Mouse (Mus musculus) spleen, adult 2 months (tissue): Measurements from ENCODE around the gene Coch. TPM values are rescaled to one million over a fixed set of nuclear protein-coding genes. Genes with fewer than 3 reads are reported as not detected.
"Not testable (repeated sequence)": the region's sequence is repeated elsewhere in the genome, so short reads cannot be mapped to it uniquely, and the experiment has no call there.

ENCODE experiments used
- DNase-seq, 2 experiments: peaks; one replicate each; pipeline versions ENCODE4 v3.0.0 to v3.0.0-alpha.2; 2012 to 2021; ENCODE audit warnings: low spot score in 2 of 2, low read depth in 1 of 2
- H3K27ac ChIP-seq: fragments of 200-500 bp; 2 replicates; pipeline ENCODE4 v1.5.1; 2012; ENCODE audit warnings: low read length, inconsistent platforms; ENCODE audit not compliant: insufficient read depth
- H3K27me3 ChIP-seq: fragments of 200-500 bp; 2 replicates; pipeline ENCODE4 v1.6.1; 2012; ENCODE audit warnings: mild to moderate bottlenecking, moderate library complexity, low read length, inconsistent platforms; ENCODE audit not compliant: control insufficient read depth, insufficient read depth
- H3K36me3 ChIP-seq: fragments of 200-500 bp; 2 replicates; pipeline ENCODE4 v1.6.1; 2012; ENCODE audit warnings: mild to moderate bottlenecking, low read length, inconsistent platforms; ENCODE audit not compliant: control insufficient read depth, insufficient read depth
- H3K4me1 ChIP-seq: fragments of 200-500 bp; 2 replicates; pipeline ENCODE4 v1.6.1; 2011; ENCODE audit warnings: inconsistent platforms; ENCODE audit not compliant: control insufficient read depth, insufficient read depth, insufficient read length
- H3K4me3 ChIP-seq: fragments of 200-500 bp; 2 replicates; pipeline ENCODE4 v1.5.1; 2011; ENCODE audit warnings: mild to moderate bottlenecking, inconsistent platforms; ENCODE audit not compliant: insufficient read depth, insufficient read length; ENCODE audit errors: extremely low read depth
- CTCF ChIP-seq: fragments of 200-500 bp; IDR thresholded peaks from 2 replicates; pipeline ENCODE4 v1.5.1; 2011; ENCODE audit warnings: mild to moderate bottlenecking, inconsistent platforms; ENCODE audit not compliant: insufficient read depth, insufficient read length, insufficient replicate concordance; ENCODE audit errors: extremely low read depth
- POLR2A ChIP-seq: fragments of 200-500 bp; IDR thresholded peaks from 2 replicates; pipeline ENCODE4 v1.6.1; 2011; ENCODE audit warnings: low read depth, low read length, inconsistent platforms
- WGBS: fragments of 180-500 bp; shearing (Covaris S2); methylation state at CpG from one replicate; pipeline ENCODE4 v1.1.7; 2018; 5-methylcytosine and 5-hydroxymethylcytosine counted together
- polyA plus RNA-seq: library from polyadenylated mRNA; depleted of rRNA; stranded (reverse); fragments of >200 nt; gene quantifications from 2 replicates; pipeline ENCODE4 v1.2.3, GENCODE M21; 2012

The Coch gene
- polyA plus RNA-seq, 1 experiment = 449 TPM

DNA sequence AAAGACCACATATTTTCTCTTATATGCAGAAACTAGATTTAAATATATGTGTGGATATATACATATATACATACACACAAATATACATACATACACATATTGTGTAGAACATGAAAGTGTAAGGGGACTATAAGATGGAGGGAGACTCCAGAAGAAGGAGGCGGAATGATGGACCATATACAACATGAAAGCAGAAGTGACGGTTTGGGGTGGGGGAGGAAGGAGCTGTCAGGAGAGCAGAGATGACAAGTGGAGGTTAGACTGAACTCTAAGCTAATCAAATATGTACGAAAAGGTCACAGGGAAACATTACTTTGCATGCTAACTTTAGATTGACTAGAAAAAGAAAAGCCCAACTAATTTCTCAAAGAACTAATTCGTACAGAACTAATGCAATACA, 20.5 kb upstream of the Coch start:
- DNase-seq = no peak
- TF ChIP-seq POLR2A (no peak), CTCF (no peak)
- Histone ChIP-seq H3K27me3 (no peaks in the 10 kb centered on the region), H3K36me3 (no peaks in the 10 kb centered on the region), H3K4me3 (no peak overlapping the region), H3K4me1 (no peaks in the 10 kb centered on the region), H3K27ac (no peak overlapping the region)
- 60% methylated on average over 4 of the region's 4 CpGs for WGBS

DNA sequence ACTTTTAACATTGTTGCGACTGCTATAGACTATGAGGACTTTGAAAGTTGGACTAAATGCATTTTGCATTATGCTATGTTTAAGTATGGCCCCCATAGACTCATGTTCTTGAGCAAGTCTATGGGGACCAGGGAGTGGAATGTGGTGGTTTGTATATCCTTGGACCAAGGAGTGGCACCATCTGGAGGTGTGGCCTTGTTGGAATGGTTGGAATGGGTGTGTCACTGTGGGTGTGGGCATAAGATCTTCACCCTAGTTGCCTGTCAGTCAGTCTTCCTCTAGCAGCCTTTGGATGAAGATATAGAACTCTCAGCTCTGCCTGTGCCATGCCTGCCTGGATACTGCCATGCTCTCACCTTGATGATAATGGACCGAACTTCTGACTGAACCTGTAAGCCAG, 15.3 kb upstream of the Coch start:
- not testable (repeated sequence) for H3K36me3 ChIP-seq, DNase-seq, H3K4me3 ChIP-seq, H3K4me1 ChIP-seq, H3K27ac ChIP-seq, H3K27me3 ChIP-seq
- 86% methylated on average over 2 of the region's 2 CpGs for WGBS

GRCm38 (mm10) chr12:51589263-51589662, 3.9 kb upstream of the Coch start:
- 82% methylated on average over 5 of the region's 5 CpGs for WGBS
- peaks cover 13% of the 10 kb centered on the region for H3K27me3 ChIP-seq
- TF ChIP-seq CTCF (no peak), POLR2A (no peak)

GRCm38 (mm10) chr12:51591921-51592320, 1.2 kb upstream of the Coch start:
- H3K36me3 ChIP-seq = no peaks in the 10 kb centered on the region
- TF ChIP-seq POLR2A (no peak), CTCF (no peak)
- H3K27me3 ChIP-seq = peaks cover 18% of the 10 kb centered on the region
- H3K4me1 ChIP-seq = peaks cover 8% of the 10 kb centered on the region
- H3K4me3 ChIP-seq = no peak overlapping the region
- H3K27ac ChIP-seq = no peak overlapping the region
- no peak for DNase-seq
- WGBS = 49% methylated on average over 8 of the region's 8 CpGs

More at GRCm38 (mm10) chr12:51589263-51589662, 3.9 kb upstream of the Coch start:
- Histone ChIP-seq H3K36me3 (no peaks in the 10 kb centered on the region), H3K4me1 (peaks cover 8% of the 10 kb centered on the region), H3K4me3 (no peak overlapping the region), H3K27ac (no peak overlapping the region)
- DNase-seq = no peak

GRCm38 (mm10) chr12:51592888-51593228, 283 bp upstream of the Coch start:
- TF ChIP-seq POLR2A (no peak), CTCF (no peak)
- peak overlapping the region; percentile 46; the same call in 1 of the 2 replicates for H3K27ac ChIP-seq

DNA sequence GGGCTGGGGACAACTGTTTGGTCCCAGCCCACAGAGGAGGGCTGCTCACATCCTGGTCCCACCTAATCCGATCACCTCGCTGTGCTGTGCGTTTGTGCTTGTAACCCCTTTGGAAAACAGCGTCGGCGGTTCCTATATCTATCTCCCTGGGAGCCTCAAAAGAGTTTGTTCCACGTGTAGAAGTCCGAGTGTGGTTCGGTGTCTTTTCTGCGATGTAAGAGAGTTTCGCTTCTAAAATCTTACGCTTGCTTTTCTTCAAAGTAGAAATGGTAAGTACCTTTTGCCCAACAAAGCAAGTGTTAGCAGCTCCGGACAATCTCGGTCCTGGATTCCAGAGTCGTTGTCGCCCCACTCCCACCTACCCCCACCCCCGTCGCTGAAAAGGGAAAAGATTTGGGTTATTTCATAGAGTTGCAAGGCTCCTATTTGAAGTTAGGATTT, 909 bp downstream of the Coch start:
- Histone ChIP-seq H3K27ac (peak overlapping the region; percentile 40; the same call in 1 of the 2 replicates), H3K4me3 (peak overlapping the region; percentile 55), H3K27me3 (peaks cover 18% of the 10 kb centered on the region), H3K36me3 (no peaks in the 10 kb centered on the region), H3K4me1 (peaks cover 8% of the 10 kb centered on the region)
- TF ChIP-seq POLR2A = no peak
- TF ChIP-seq CTCF = no peak
- no peak for DNase-seq
- 2% methylated on average over 18 of the region's 18 CpGs for WGBS

More at GRCm38 (mm10) chr12:51592888-51593228, 283 bp upstream of the Coch start:
- Histone ChIP-seq H3K4me1 (peaks cover 8% of the 10 kb centered on the region), H3K27me3 (peaks cover 18% of the 10 kb centered on the region), H3K36me3 (no peaks in the 10 kb centered on the region), H3K4me3 (peak overlapping the region; percentile 14; the same call in 1 of the 2 replicates)
- DNase-seq = no peak
- WGBS = under 1% methylated on average over 20 of the region's 21 CpGs

DNA sequence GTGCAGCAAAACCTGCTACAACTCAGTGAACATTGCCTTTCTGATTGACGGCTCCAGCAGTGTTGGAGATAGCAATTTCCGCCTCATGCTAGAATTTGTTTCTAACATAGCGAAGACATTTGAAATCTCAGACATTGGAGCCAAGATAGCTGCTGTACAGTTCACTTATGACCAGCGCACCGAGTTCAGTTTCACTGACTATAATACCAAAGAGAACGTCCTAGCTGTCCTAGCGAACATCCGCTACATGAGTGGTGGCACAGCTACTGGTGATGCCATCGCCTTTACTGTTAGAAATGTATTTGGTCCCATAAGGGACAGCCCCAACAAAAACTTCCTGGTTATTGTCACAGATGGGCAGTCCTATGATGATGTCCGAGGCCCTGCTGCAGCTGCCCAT, 10.2 kb downstream of the Coch start:
- Histone ChIP-seq H3K36me3 (no peaks in the 10 kb centered on the region; the same call in 1 of the 2 replicates), H3K27me3 (no peaks in the 10 kb centered on the region), H3K27ac (no peak overlapping the region), H3K4me1 (no peaks in the 10 kb centered on the region), H3K4me3 (no peak overlapping the region)
- no peak for TF ChIP-seq CTCF
- TF ChIP-seq POLR2A = no peak
- 95% methylated on average over 10 of the region's 10 CpGs for WGBS
- DNase-seq = no peak

GRCm38 (mm10) chr12:51606138-51606537, 13.0 kb downstream of the Coch start:
- H3K4me1 ChIP-seq = no peaks in the 10 kb centered on the region
- TF ChIP-seq CTCF (no peak), POLR2A (no peak)
- peaks cover 4% of the 10 kb centered on the region for H3K36me3 ChIP-seq
- 88% methylated on average over 4 of the region's 4 CpGs for WGBS
- H3K27ac ChIP-seq = no peak overlapping the region
- H3K27me3 ChIP-seq = no peaks in the 10 kb centered on the region
- H3K4me3 ChIP-seq = no peak overlapping the region
- DNase-seq = no peak
